Mouse (Mus musculus): ENCODE results near the gene Gpr173. TPM values are rescaled to one million over a fixed set of nuclear protein-coding genes. Genes with fewer than 3 reads are reported as not detected.

Gene Gpr173
- polyA plus RNA-seq (2014; fragmentation: Nextera tagmentation; extraction: Ambion mirVana) = 4.5 and 5.4 TPM in 2 replicates

DNA sequence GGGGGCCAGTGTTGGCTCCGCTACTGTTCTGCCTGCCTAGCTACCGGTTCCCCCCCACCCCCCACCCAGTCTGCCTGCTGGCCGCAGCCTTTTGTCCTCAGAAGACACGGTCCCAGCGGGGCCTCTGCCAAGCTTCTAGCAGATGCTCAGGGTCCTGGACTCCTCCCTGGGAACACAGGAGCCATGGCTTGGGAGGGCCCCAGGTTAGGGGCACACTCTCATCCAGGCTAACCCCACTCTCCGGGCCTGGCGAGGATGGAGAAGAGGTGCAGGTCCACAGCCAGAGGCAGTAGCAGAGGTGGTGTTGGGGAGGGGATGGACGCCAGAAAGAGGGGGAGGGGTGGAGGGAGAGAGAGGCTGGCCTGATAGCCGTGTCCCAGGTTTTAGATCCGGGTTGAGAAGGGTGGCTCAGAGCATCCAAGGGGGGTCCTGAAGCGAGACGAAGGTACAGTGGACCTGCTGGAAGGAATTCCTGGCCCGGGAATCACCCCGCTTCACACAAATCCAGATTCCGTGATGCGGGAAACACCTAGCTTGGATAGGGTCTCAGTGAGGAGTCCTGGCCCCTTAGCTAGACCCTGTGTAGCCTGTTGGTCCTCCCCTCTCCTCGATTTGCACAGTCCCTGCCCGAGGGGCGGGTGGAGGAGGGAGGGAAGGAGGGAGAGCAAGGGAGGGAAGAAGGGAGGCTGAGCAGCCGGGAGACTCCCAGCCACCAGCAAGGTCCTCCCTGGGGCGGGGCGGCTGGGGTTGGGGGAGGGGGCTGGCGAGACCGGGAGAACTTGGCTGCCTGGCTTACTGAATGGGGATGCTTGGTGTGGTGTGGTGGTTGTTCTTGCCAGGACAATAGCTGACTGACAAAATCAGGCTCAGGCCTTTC lies at the start of gene Gpr173:
Gpr173 (minus strand) TSS at position 308 of the 877 bp plus-strand sequence.
- peak; percentile 65 for DNase-seq
- Histone ChIP-seq H3K4me2 (peak within 1 kb of the TSS; percentile 62), H3K4me3 (ENCODE audit: low read depth, low read length) (peak within 1 kb of the TSS; percentile 47), H3K4me1 (ENCODE audit: insufficient read depth) (no peaks in the 10 kb centered on the region), H3K27ac (ENCODE audit: low read depth) (peak within 1 kb of the TSS; percentile 8; the same call in 1 of the 2 replicates), H3K9ac (peak within 1 kb of the TSS; percentile 53), H3K9me3 (ENCODE audit: low read depth, low read length) (no peaks in the 10 kb centered on the region), H3K36me3 (ENCODE audit: insufficient read depth) (no peaks in the 10 kb centered on the region), H3K27me3 (ENCODE audit: insufficient read depth, low read length) (peaks cover 7% of the 10 kb centered on the region; the same call in 1 of the 2 replicates)
- WGBS = 13% methylated on average over 22 of the region's 24 CpGs
- ATAC-seq (ENCODE audit: insufficient read depth) = peak; percentile 98
- TF ChIP-seq CTCF (IDR thresholded peaks at IDR 0.05; ENCODE audit: low read depth) = no peak

DNA sequence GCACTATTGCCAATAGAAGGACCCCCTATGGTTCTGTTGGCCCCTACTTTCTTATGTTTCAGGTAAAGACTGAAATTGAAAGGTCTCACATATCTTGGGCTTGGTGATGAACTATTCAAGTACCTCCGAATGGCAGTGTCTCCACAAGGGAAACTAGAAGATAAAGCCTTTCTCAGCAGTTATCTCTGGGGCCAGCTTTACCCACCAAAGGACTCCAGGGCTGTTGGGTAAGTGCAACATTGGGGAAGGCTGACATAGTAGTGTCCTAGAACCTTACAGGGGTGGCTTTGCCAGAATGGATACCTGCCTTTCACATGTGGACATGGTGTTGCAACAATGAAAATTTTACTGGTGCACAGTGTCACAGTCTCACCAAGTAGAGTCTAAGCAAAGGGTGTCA lies 34.7 kb upstream of the Gpr173 start:
- no peak for TF ChIP-seq CTCF (IDR thresholded peaks at IDR 0.05; ENCODE audit: low read depth)
- Histone ChIP-seq H3K4me2 (no peak overlapping the region), H3K4me3 (ENCODE audit: low read depth, low read length) (no peak overlapping the region), H3K36me3 (ENCODE audit: insufficient read depth) (no peaks in the 10 kb centered on the region), H3K9me3 (ENCODE audit: low read depth, low read length) (no peaks in the 10 kb centered on the region), H3K4me1 (ENCODE audit: insufficient read depth) (no peaks in the 10 kb centered on the region), H3K27me3 (ENCODE audit: insufficient read depth, low read length) (peaks cover 5% of the 10 kb centered on the region; the same call in 1 of the 2 replicates), H3K27ac (ENCODE audit: low read depth) (no peak overlapping the region), H3K9ac (no peak overlapping the region)
- ATAC-seq (ENCODE audit: insufficient read depth) = no peak
- WGBS = 74% methylated on average over 1 of the region's 1 CpGs
- no peak for DNase-seq

DNA sequence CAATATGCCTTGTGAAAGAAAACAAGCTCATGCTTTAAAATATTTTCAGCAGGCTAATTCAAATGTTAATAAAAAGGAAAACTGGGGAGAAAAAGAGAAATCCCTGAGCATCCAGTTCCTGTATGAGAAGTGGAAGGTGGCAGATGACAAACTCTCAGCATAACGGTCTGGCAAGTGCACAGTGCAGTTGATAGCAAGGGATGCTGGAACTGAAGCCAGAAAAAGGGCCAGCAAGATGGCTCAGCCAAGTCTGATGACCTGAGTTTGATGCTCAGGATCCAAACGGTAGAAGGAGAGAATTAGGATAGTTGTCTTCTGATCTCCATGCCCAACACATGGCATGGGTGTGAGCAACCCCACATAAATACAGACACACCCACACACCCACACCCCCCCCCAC lies 31.6 kb upstream of the Gpr173 start:
- H3K9ac ChIP-seq = no peak overlapping the region
- no peaks in the 10 kb centered on the region for H3K4me1 ChIP-seq (ENCODE audit: insufficient read depth)
- no peak for TF ChIP-seq CTCF (IDR thresholded peaks at IDR 0.05; ENCODE audit: low read depth)
- no peak for DNase-seq
- no peaks in the 10 kb centered on the region for H3K36me3 ChIP-seq (ENCODE audit: insufficient read depth)
- peaks cover 5% of the 10 kb centered on the region; the same call in 1 of the 2 replicates for H3K27me3 ChIP-seq (ENCODE audit: insufficient read depth, low read length)
- H3K4me3 ChIP-seq (ENCODE audit: low read depth, low read length) = no peak overlapping the region
- H3K9me3 ChIP-seq (ENCODE audit: low read depth, low read length) = no peaks in the 10 kb centered on the region
- WGBS = 51% methylated on average over 2 of the region's 2 CpGs
- no peak overlapping the region for H3K4me2 ChIP-seq
- no peak for ATAC-seq (ENCODE audit: insufficient read depth)
- no peak overlapping the region for H3K27ac ChIP-seq (ENCODE audit: low read depth)

DNA sequence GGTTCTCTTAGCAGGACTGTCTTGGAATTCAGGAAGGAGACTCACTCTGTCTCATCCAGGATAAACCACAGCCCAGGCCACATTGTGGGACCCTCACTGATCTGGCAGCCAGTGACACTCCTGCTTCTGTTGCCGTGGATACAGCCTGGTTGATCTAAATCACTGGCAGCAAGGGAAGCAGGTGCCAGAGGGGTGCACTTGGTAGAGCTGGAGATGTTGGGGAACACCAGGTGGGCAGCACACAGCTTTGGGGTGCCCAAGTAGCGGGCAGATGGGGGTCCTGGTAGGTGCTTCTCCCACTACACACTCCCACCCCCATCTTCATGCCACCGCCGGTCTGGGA lies 479 bp downstream of the Gpr173 start:
- H3K27me3 ChIP-seq (ENCODE audit: insufficient read depth, low read length) = peaks cover 7% of the 10 kb centered on the region; the same call in 1 of the 2 replicates
- H3K27ac ChIP-seq (ENCODE audit: low read depth) = no peak overlapping the region
- peak; percentile 7; the same call in 1 of the 2 replicates for ATAC-seq (ENCODE audit: insufficient read depth)
- H3K9ac ChIP-seq = peak overlapping the region; percentile 53
- no peaks in the 10 kb centered on the region for H3K9me3 ChIP-seq (ENCODE audit: low read depth, low read length)
- no peaks in the 10 kb centered on the region for H3K4me1 ChIP-seq (ENCODE audit: insufficient read depth)
- WGBS = 8% methylated on average over 4 of the region's 4 CpGs
- peak overlapping the region; percentile 62 for H3K4me2 ChIP-seq
- no peak for DNase-seq
- peak overlapping the region; percentile 47 for H3K4me3 ChIP-seq (ENCODE audit: low read depth, low read length)
- no peak for TF ChIP-seq CTCF (IDR thresholded peaks at IDR 0.05; ENCODE audit: low read depth)
- no peaks in the 10 kb centered on the region for H3K36me3 ChIP-seq (ENCODE audit: insufficient read depth)

DNA sequence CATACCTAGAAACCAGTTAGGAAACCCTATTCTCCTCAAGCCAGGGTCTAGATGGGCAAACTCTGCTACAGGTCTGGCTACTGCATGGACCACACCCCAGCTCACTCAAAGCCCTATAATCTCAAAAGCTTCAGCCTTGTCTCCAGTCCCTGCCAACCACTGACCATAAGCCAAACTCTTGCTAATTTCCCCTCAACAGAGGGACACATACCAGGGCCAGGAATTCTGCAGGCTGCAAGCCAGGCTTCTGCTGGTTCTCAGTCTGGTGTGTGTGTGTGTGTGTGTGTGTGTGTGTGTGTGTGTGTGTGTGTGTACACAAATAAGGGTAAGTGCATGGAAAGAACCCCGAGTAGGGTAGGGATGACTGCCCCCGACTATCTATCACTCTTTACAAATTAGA lies 2.1 kb downstream of the Gpr173 start:
- 61% methylated on average over 2 of the region's 2 CpGs for WGBS
- H3K9ac ChIP-seq = no peak overlapping the region
- ATAC-seq (ENCODE audit: insufficient read depth) = no peak
- no peak overlapping the region for H3K4me3 ChIP-seq (ENCODE audit: low read depth, low read length)
- no peaks in the 10 kb centered on the region for H3K9me3 ChIP-seq (ENCODE audit: low read depth, low read length)
- no peak for TF ChIP-seq CTCF (IDR thresholded peaks at IDR 0.05; ENCODE audit: low read depth)
- DNase-seq = no peak
- H3K4me1 ChIP-seq (ENCODE audit: insufficient read depth) = no peaks in the 10 kb centered on the region
- H3K36me3 ChIP-seq (ENCODE audit: insufficient read depth) = no peaks in the 10 kb centered on the region
- no peak overlapping the region for H3K4me2 ChIP-seq
- peaks cover 7% of the 10 kb centered on the region; the same call in 1 of the 2 replicates for H3K27me3 ChIP-seq (ENCODE audit: insufficient read depth, low read length)
- H3K27ac ChIP-seq (ENCODE audit: low read depth) = no peak overlapping the region

DNA sequence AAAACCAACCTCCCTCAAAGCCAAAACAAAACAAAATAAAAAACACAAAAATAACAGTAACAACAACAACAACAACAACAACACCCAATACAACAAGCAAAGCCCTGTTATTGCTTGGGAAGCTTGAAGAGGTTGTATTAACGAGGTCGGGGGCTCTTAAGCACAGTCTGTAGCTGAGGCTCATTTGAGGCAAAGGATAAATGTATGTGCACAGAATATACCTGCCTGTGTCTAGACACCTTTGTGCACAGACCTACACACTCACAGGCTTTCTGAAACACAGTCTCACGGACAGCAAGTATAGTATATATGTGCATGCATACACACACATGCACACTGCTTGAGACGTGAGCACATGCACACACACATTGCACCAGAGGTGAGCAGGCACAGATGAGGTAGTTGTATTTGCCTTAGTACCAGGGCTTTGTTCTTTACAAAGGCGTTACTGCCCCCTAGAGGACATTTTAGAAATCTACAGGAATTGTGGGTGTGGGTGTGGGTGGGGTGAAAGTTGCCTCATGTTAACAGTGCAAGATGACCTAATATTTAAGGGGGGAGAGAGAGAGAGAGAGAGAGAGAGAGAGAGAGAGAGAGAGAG lies 15.9 kb downstream of the Gpr173 start:
- H3K27ac ChIP-seq (ENCODE audit: low read depth) = no peak overlapping the region
- H3K4me1 ChIP-seq (ENCODE audit: insufficient read depth) = no peaks in the 10 kb centered on the region
- peak; percentile 63 for TF ChIP-seq CTCF (IDR thresholded peaks at IDR 0.05; ENCODE audit: low read depth)
- DNase-seq (peak; percentile 75), ATAC-seq (ENCODE audit: insufficient read depth) (peak; percentile 84; the same call in 1 of the 2 replicates)
- H3K4me2 ChIP-seq = no peak overlapping the region
- H3K9ac ChIP-seq = no peak overlapping the region
- no peak overlapping the region for H3K4me3 ChIP-seq (ENCODE audit: low read depth, low read length)
- H3K9me3 ChIP-seq (ENCODE audit: low read depth, low read length) = no peaks in the 10 kb centered on the region
- 0 out of 2 replicates have a peak, but pooled peaks cover 4% of the 10 kb centered on the region for H3K27me3 ChIP-seq (ENCODE audit: insufficient read depth, low read length)
- 25% methylated on average over 5 of the region's 5 CpGs for WGBS
- no peaks in the 10 kb centered on the region for H3K36me3 ChIP-seq (ENCODE audit: insufficient read depth)

DNA sequence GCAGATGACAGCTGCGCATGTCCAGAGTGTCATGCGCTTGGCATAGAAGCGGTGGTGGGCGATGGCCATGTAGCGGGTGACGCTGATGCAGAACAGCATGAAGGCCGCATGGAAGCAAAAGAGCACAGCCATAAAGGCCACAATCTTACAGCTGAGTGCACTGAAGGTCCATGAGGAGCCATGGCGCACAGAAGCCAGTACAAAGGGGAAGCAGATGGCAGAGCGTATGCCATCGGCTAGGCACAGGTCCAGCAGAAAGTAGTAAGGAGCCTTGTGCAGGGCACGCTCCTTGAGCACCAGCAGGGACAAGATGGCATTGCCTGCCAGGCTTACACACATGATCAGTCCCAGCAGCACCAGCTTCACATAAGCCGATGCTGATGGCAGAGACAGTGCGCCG lies 21.5 kb downstream of the Gpr173 start:
- H3K27me3 ChIP-seq (ENCODE audit: insufficient read depth, low read length) = peaks cover 19% of the 10 kb centered on the region; the same call in 1 of the 2 replicates
- no peaks in the 10 kb centered on the region for H3K9me3 ChIP-seq (ENCODE audit: low read depth, low read length)

More for the DNA sequence above, 21.5 kb downstream of the Gpr173 start:
- DNase-seq (no peak), ATAC-seq (ENCODE audit: insufficient read depth) (no peak)
- Histone ChIP-seq H3K4me2 (no peak overlapping the region), H3K9ac (no peak overlapping the region), H3K36me3 (ENCODE audit: insufficient read depth) (no peaks in the 10 kb centered on the region), H3K27ac (ENCODE audit: low read depth) (no peak overlapping the region), H3K4me3 (ENCODE audit: low read depth, low read length) (no peak overlapping the region), H3K4me1 (ENCODE audit: insufficient read depth) (no peaks in the 10 kb centered on the region)
- WGBS = 97% methylated on average over 13 of the region's 14 CpGs
- TF ChIP-seq CTCF (IDR thresholded peaks at IDR 0.05; ENCODE audit: low read depth) = no peak
